Mouse (Mus musculus): ENCODE results near the gene Scamp5.

DNA sequence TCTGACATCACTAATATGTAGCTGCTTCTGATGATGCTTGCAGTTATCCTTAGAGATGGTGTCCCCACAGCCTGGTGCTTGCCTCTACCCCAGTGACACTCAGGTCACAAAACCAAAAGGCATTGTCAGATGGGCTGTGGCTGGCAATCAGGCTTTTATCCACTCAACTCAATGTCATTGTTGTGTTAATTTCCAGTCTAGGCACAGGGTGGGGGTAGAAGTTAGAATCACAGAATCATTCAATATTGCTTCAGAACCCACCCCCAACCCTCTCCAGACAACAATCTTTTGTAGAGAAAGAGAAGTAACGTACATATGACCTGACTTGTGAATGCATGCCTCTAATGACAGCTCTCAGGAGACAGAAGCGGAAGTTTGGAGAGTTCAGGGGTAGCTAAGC lies 42.7 kb upstream of the Scamp5 start:
- TF ChIP-seq GATA1 (IDR thresholded peaks at IDR 0.05; ENCODE audit: borderline replicate concordance, low read length) (no peak), FLI1 (IDR thresholded peaks at IDR 0.05; ENCODE audit: low read length) (no peak)
